Mouse (Mus musculus) kidney, adult 2 months (tissue): ENCODE data around the gene Erp27. TPM values are rescaled to one million over a fixed set of nuclear protein-coding genes. Genes with fewer than 3 reads are reported as not detected.

Source experiments
- DNase-seq: peaks from one replicate; pipeline ENCODE4 v3.0.0; 2021
- H3K27ac ChIP-seq: fragments of 200-500 bp; 2 replicates; pipeline ENCODE4 v1.5.1; 2012; ENCODE audit warnings: low read depth, low read length, control low read depth, inconsistent platforms; ENCODE audit not compliant: insufficient read depth
- H3K27me3 ChIP-seq: fragments of 200-500 bp; replicated peaks from 2 replicates; pipeline ENCODE4 v1.6.1; 2012; ENCODE audit warnings: mild to moderate bottlenecking, moderate library complexity, low read length, inconsistent platforms; ENCODE audit not compliant: control insufficient read depth, insufficient read depth
- H3K36me3 ChIP-seq: fragments of 200-500 bp; 2 replicates; pipeline ENCODE4 v1.6.1; 2012; ENCODE audit warnings: mild to moderate bottlenecking, moderate library complexity, low read length, inconsistent platforms; ENCODE audit not compliant: control insufficient read depth, insufficient read depth
- H3K4me1 ChIP-seq: fragments of 200-500 bp; 2 replicates; pipeline ENCODE4 v1.6.1; 2011; ENCODE audit warnings: low read length; ENCODE audit not compliant: control insufficient read depth, insufficient read depth
- H3K4me3 ChIP-seq: fragments of 200-500 bp; 2 replicates; pipeline ENCODE4 v1.5.1; 2011; ENCODE audit warnings: mild to moderate bottlenecking, low read depth, low read length, control low read depth; ENCODE audit not compliant: insufficient read depth
- CTCF ChIP-seq: fragments of 200-500 bp; conservative IDR thresholded peaks from 2 replicates; pipeline ENCODE4 v1.5.1; 2011; ENCODE audit warnings: low read depth, mild to moderate bottlenecking, control low read depth, low read length, moderate library complexity, mixed read lengths; ENCODE audit not compliant: insufficient read depth, insufficient read length
- POLR2A ChIP-seq: fragments of 200-500 bp; IDR thresholded peaks from one replicate; pipeline ENCODE4 v1.6.1; 2011; ENCODE audit warnings: low read depth, low read length, control low read depth
- WGBS: fragments of 180-500 bp; shearing (Covaris S2); methylation state at CpG from one replicate; pipeline ENCODE4 v1.1.7; 2018; 5-methylcytosine and 5-hydroxymethylcytosine counted together
- polyA plus RNA-seq: library from polyadenylated mRNA; depleted of rRNA; stranded (reverse); fragments of >200 nt; gene quantifications from 2 replicates; pipeline ENCODE4 v1.2.3, GENCODE M21; 2012; rRNA removed

Gene Erp27
- polyA plus RNA-seq, 1 experiment: not detected

DNA sequence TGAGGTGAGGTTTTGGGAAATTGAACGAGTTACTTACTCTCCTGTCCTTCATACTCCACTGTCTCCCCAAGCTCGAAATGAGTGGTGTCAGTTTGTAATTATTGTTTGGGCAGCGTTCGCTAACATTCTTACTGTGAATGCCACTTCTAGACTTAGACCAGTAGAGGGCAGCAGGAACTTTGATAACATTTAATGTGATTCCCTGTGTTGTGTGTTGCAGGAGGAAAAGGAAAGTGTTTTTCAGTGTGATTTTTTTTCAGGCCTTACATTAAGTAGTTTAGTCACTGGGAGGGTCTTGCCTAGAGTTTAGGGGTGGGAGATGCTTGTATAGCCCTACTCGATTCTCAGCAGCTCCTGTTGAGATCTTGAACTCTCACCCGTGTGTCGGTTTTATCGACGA lies 61.0 kb downstream of the Erp27 start:
- H3K27me3 ChIP-seq: no peaks in the 10 kb centered on the region
- TF ChIP-seq CTCF: 0 out of 2 replicates have a peak, but pooled peaks have one; percentile 11
- no peak for TF ChIP-seq POLR2A
- H3K4me3 ChIP-seq: no peak overlapping the region
- H3K36me3 ChIP-seq: no peaks in the 10 kb centered on the region
- peak; percentile 68 for DNase-seq
- 38% methylated on average over 9 of the region's 9 CpGs for WGBS
- no peak overlapping the region for H3K27ac ChIP-seq
- no peaks in the 10 kb centered on the region for H3K4me1 ChIP-seq

DNA sequence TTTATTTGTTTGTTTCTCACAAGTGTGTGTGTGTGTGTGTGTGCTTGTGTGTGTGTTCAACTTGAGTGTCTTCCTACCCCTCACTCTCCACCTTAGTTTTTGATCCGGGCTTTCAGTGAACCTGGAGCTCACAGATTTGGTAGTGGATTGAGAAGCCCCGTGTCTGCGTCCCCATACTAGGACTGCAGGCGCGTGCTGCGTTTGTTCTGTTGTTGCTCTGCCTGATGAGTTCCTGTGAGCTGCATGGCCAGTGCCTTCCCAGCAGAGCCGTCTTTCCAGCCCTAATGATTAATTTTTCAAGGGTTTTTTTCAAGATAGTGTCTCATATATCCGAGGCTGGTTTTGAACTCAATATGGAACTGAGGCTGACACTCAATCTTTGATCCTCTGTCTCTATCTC lies 63.6 kb downstream of the Erp27 start:
- no peaks in the 10 kb centered on the region for H3K36me3 ChIP-seq
- TF ChIP-seq POLR2A: no peak
- TF ChIP-seq CTCF: no peak
- no peaks in the 10 kb centered on the region for H3K27me3 ChIP-seq
- no peak for DNase-seq
- H3K27ac ChIP-seq: 0 out of 2 replicates have a peak overlapping the region, but pooled peaks have one; percentile 13
- H3K4me3 ChIP-seq: no peak overlapping the region
- no peaks in the 10 kb centered on the region for H3K4me1 ChIP-seq
- WGBS: 69% methylated on average over 8 of the region's 8 CpGs

DNA sequence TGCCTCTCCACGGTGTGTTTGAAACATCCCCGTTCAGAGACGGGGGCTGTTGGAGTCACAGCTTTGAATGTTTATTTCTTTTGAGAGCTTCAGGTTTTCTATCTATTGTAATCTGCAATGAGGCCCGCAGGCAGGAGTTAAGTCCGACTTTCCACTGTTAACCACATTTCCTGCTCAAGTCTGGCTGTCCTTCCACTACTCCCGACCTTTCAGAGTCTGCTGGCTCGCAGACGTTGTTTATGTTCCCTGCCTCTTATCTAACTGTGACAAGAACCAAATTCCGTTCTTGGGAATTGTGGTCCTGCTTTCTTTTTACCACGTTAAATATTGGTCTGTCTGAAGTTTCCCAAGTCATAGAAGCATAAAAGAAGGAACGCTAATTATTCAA lies 64.1 kb downstream of the Erp27 start:
- Histone ChIP-seq H3K27ac (peak overlapping the region; percentile 50), H3K27me3 (no peaks in the 10 kb centered on the region), H3K36me3 (no peaks in the 10 kb centered on the region), H3K4me1 (peaks cover 1% of the 10 kb centered on the region), H3K4me3 (no peak overlapping the region)
- peak; percentile 63 for DNase-seq
- WGBS: 35% methylated on average over 11 of the region's 11 CpGs
- no peak for TF ChIP-seq CTCF
- TF ChIP-seq POLR2A: no peak

Other genes starting within 250 kb of the Erp27 start
- 0.01 and 0.02 TPM in 2 replicates for gene Gucy2c, start 140.4 kb downstream of the Erp27 start, polyA plus RNA-seq
- 0.74 and 1.1 TPM in 2 replicates for gene Hist4h4, start 117.8 kb downstream of the Erp27 start, polyA plus RNA-seq
- 262 and 431 TPM in 2 replicates for gene H2afj, start 113.9 kb downstream of the Erp27 start, polyA plus RNA-seq
- gene BC049715, start 94.6 kb downstream of the Erp27 start, polyA plus RNA-seq: 0.99 and 1.3 TPM in 2 replicates
- 28.3 and 28.6 TPM in 2 replicates for gene Wbp11, start 93.9 kb downstream of the Erp27 start, polyA plus RNA-seq
- gene Smco3, start 86.7 kb downstream of the Erp27 start, polyA plus RNA-seq: 0.59 and 0.81 TPM in 2 replicates
- gene Art4, start 64.4 kb downstream of the Erp27 start, polyA plus RNA-seq: 4.9 TPM in 2 replicates
- gene Mgp, start 46.4 kb downstream of the Erp27 start, polyA plus RNA-seq: 725 and 868 TPM in 2 replicates
- gene Pde6h, start 1.7 kb upstream of the Erp27 start, polyA plus RNA-seq: 0.58 and 0.64 TPM in 2 replicates
- 49.0 and 77.4 TPM in 2 replicates for gene Arhgdib, start 19.7 kb upstream of the Erp27 start, polyA plus RNA-seq
- 6.0 and 6.9 TPM in 2 replicates for gene Rerg, start 248.3 kb upstream of the Erp27 start, polyA plus RNA-seq